Mouse (Mus musculus) kidney, adult 2 months (tissue): ENCODE measurements around the gene Mab21l3. TPM values are rescaled to one million over a fixed set of nuclear protein-coding genes. Genes with fewer than 3 reads are reported as not detected.

Experiments used
- DNase-seq: peaks from one replicate; pipeline ENCODE4 v3.0.0; 2021
- H3K27ac ChIP-seq: fragments of 200-500 bp; 2 replicates; pipeline ENCODE4 v1.5.1; 2012; ENCODE audit warnings: low read depth, low read length, control low read depth, inconsistent platforms; ENCODE audit not compliant: insufficient read depth
- H3K27me3 ChIP-seq: fragments of 200-500 bp; replicated peaks from 2 replicates; pipeline ENCODE4 v1.6.1; 2012; ENCODE audit warnings: mild to moderate bottlenecking, moderate library complexity, low read length, inconsistent platforms; ENCODE audit not compliant: control insufficient read depth, insufficient read depth
- H3K36me3 ChIP-seq: fragments of 200-500 bp; 2 replicates; pipeline ENCODE4 v1.6.1; 2012; ENCODE audit warnings: mild to moderate bottlenecking, moderate library complexity, low read length, inconsistent platforms; ENCODE audit not compliant: control insufficient read depth, insufficient read depth
- H3K4me1 ChIP-seq: fragments of 200-500 bp; 2 replicates; pipeline ENCODE4 v1.6.1; 2011; ENCODE audit warnings: low read length; ENCODE audit not compliant: control insufficient read depth, insufficient read depth
- H3K4me3 ChIP-seq: fragments of 200-500 bp; 2 replicates; pipeline ENCODE4 v1.5.1; 2011; ENCODE audit warnings: mild to moderate bottlenecking, low read depth, low read length, control low read depth; ENCODE audit not compliant: insufficient read depth
- CTCF ChIP-seq: fragments of 200-500 bp; conservative IDR thresholded peaks from 2 replicates; pipeline ENCODE4 v1.5.1; 2011; ENCODE audit warnings: low read depth, mild to moderate bottlenecking, control low read depth, low read length, moderate library complexity, mixed read lengths; ENCODE audit not compliant: insufficient read depth, insufficient read length
- POLR2A ChIP-seq: fragments of 200-500 bp; IDR thresholded peaks from one replicate; pipeline ENCODE4 v1.6.1; 2011; ENCODE audit warnings: low read depth, low read length, control low read depth
- WGBS: fragments of 180-500 bp; shearing (Covaris S2); methylation state at CpG from one replicate; pipeline ENCODE4 v1.1.7; 2018; 5-methylcytosine and 5-hydroxymethylcytosine counted together
- polyA plus RNA-seq: library from polyadenylated mRNA; depleted of rRNA; stranded (reverse); fragments of >200 nt; gene quantifications from 2 replicates; pipeline ENCODE4 v1.2.3, GENCODE M21; 2012

The Mab21l3 gene
- polyA plus RNA-seq, 1 experiment: 1.8 TPM

DNA sequence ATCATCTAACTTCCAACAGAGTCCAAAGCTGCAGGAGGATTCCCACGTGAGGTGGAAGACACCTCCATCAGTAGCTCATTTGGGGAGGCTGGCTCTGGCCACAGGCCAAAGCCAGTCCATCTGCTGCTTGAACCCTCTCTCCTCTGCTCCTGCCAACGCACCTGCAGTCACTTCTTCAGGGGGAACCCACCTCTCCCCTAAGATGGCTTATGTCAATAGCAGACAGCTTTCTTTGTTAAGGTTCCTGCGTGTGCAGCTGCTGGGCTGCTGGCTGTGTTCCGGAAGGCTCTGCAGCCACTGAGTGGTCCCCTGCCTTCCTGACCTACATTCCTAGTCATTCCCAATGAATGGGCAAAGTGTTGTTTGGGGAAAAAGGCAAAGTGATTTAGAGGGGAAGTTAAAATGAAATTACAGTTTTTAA, 18.3 kb upstream of the Mab21l3 start:
- TF ChIP-seq POLR2A: no peak
- no peak for TF ChIP-seq CTCF
- 82% methylated on average over 4 of the region's 4 CpGs for WGBS

GRCm38 (mm10) chr3:101861856-101862255, 13.1 kb upstream of the Mab21l3 start:
- TF ChIP-seq CTCF (no peak), POLR2A (no peak)
- Histone ChIP-seq H3K27me3 (no peaks in the 10 kb centered on the region), H3K27ac (no peak overlapping the region), H3K4me3 (no peak overlapping the region), H3K36me3 (no peaks in the 10 kb centered on the region), H3K4me1 (no peaks in the 10 kb centered on the region)
- 84% methylated on average over 3 of the region's 3 CpGs for WGBS
- no peak for DNase-seq

More for the DNA sequence above, 18.3 kb upstream of the Mab21l3 start:
- H3K4me3 ChIP-seq: no peak overlapping the region
- DNase-seq: no peak
- no peak overlapping the region for H3K27ac ChIP-seq
- no peaks in the 10 kb centered on the region for H3K27me3 ChIP-seq
- no peaks in the 10 kb centered on the region for H3K4me1 ChIP-seq
- no peaks in the 10 kb centered on the region for H3K36me3 ChIP-seq

DNA sequence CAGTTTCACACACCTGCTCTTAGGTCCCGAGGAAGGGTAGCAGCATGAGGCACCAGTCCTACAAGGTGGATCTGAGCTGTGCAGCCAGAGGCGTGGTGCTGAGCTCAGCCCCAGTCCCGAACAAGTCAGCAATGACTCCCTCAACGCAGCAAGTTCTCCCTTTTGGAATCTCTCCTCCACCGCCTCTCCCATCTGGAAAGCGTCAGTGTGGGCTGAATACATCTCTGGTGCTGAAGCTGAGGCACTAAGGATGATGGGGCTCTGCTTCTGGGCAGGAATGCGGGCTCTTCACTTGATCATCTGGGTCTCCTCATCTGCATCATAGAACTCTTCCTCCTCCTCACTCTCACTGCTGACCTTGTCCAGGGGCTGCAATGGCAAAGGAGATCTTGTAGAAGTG, 11.4 kb upstream of the Mab21l3 start:
- Histone ChIP-seq H3K36me3 (no peaks in the 10 kb centered on the region), H3K4me3 (no peak overlapping the region), H3K4me1 (no peaks in the 10 kb centered on the region), H3K27ac (no peak overlapping the region), H3K27me3 (no peaks in the 10 kb centered on the region)
- 87% methylated on average over 7 of the region's 7 CpGs for WGBS
- no peak for DNase-seq
- TF ChIP-seq CTCF (no peak), POLR2A (no peak)

- Histone ChIP-seq H3K27me3 (no peaks in the 10 kb centered on the region), H3K27ac (no peak overlapping the region), H3K4me3 (no peak overlapping the region), H3K4me1 (no peaks in the 10 kb centered on the region), H3K36me3 (no peaks in the 10 kb centered on the region)
- 77% methylated on average over 7 of the region's 7 CpGs for WGBS
- no peak for DNase-seq
- TF ChIP-seq CTCF: no peak
- TF ChIP-seq POLR2A: no peak
These were observed 11.0 kb upstream of the Mab21l3 start for GRCm38 (mm10) chr3:101859740-101860139.

DNA sequence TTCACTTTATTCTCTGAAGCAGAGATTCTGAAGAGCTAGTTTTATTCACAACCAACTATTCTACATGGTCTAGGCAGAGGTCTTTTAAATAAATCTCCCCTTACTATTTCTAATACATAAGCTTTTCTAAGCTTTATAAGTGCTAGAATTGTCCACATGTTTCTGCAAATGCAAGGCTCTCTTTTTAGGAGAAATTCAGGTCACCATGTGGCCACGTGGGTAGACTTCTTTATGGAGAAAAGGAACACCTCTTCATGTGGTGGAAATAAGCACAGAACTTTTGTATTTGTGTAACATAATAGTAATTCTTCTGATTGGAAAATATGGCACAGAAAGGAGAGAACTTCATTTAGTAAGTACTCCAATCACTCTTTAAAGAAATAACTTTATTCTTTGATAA, 5.3 kb upstream of the Mab21l3 start:
- DNase-seq: no peak
- Histone ChIP-seq H3K36me3 (no peaks in the 10 kb centered on the region), H3K27me3 (no peaks in the 10 kb centered on the region), H3K4me1 (no peaks in the 10 kb centered on the region), H3K4me3 (no peak overlapping the region), H3K27ac (no peak overlapping the region)
- 80% methylated on average over 1 of the region's 1 CpGs for WGBS
- TF ChIP-seq CTCF (no peak), POLR2A (no peak)

DNA sequence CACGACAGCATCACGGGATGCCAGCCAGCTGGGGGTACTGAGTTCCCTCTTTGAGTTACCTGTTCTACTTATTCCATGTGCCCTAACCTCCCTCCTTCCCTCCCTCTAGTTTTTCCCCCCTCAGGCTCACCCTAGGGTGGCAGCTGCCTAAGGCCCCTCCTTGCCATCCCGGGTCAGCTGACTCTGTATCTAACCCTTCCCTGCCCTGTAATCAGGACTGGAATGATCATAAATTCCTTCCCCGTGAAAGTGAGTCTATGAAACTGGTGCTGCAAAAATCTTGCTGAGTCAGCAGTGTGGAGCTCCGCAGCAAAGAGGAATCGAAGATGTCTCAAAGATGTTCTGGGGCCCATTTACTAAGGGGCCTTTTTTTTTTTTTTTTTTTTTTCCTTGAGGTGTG, 2.6 kb upstream of the Mab21l3 start:
- no peak for DNase-seq
- Histone ChIP-seq H3K27me3 (no peaks in the 10 kb centered on the region), H3K36me3 (no peaks in the 10 kb centered on the region), H3K27ac (no peak overlapping the region), H3K4me1 (no peaks in the 10 kb centered on the region), H3K4me3 (no peak overlapping the region)
- WGBS: 52% methylated on average over 6 of the region's 6 CpGs
- TF ChIP-seq POLR2A: no peak
- TF ChIP-seq CTCF: no peak

- no peak for DNase-seq
- Histone ChIP-seq H3K4me1 (no peaks in the 10 kb centered on the region), H3K27me3 (no peaks in the 10 kb centered on the region), H3K27ac (no peak overlapping the region), H3K4me3 (no peak overlapping the region), H3K36me3 (no peaks in the 10 kb centered on the region)
- no peak for TF ChIP-seq CTCF
- TF ChIP-seq POLR2A: no peak
- WGBS: 56% methylated on average over 4 of the region's 4 CpGs
These were observed 2.7 kb downstream of the Mab21l3 start for GRCm38 (mm10) chr3:101846096-101846495.

DNA sequence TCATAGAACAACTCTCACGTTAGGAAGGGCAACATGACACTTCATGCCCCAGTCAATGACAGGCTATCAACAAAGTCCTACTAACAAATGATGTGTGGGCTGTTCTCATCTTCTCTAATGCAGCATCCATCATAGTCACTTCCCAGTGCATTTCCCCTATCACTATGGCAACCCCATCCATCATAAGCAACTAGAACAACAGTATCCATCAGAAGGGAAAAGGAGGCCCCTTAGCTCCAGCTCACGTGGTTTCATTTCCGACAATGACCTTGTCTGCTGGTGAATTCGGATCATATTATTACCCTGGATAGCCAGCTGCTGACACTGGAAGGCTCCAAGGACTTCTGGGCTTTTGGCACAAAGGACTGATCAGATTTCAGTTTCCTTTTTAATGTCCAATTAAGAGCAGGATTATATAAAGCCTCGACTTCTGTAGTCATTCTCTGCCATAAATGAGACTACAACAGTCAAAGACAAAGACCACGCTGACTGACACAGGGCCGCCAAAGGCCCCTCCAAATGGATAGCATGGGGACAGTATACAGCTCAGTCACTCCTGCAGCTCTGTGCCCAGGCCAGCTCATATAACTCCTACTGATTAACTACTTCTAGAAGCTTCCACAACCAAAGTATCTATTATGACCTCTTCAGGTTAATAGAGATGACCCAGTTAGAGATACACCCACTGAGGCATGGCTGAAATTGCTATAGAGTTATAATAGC, 6.2 kb downstream of the Mab21l3 start:
- TF ChIP-seq POLR2A (no peak), CTCF (no peak)
- H3K36me3 ChIP-seq: no peaks in the 10 kb centered on the region
- H3K4me3 ChIP-seq: no peak overlapping the region
- H3K4me1 ChIP-seq: no peaks in the 10 kb centered on the region
- 76% methylated on average over 7 of the region's 7 CpGs for WGBS
- no peak for DNase-seq
- no peak overlapping the region for H3K27ac ChIP-seq
- H3K27me3 ChIP-seq: no peaks in the 10 kb centered on the region
